Mouse (Mus musculus): ENCODE measurements around the gene Rcsd1.

- TF ChIP-seq CTCF (conservative IDR thresholded peaks at IDR 0.05; ENCODE audit: insufficient read depth, insufficient read length, low read depth, low read length), result no peak
- TF ChIP-seq POLR2A (IDR thresholded peaks at IDR 0.05; ENCODE audit: low read depth, low read length), result no peak
These were observed 41.6 kb upstream of the Rcsd1 start for GRCm38 (mm10) chr1:165751142-165751541.
